Mouse (Mus musculus): Measurements from ENCODE around the gene Otof.
A peak's percentile ranks its signal among the peaks of the same experiment; 100 is the strongest.

Gene Otof

DNA sequence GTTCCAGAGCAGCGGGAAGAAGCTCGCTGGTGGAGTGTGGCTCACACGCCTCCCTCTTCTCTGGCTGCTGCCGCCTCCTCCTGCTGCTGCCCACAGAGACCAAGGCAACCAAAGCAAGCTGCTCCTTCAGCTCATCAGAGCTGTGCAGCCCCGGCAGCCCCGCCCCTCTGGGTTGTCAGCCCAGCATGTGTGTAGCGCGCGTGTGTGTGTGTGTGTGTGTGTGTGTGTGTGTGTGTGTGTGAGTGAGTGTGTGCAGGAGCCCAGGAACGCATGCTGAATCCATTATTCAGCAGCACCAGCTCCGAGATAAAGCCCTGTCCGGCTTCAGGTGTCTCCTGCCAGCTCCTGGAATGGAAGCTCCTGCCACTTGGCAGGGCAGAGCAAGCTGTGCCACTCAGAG, at the start of gene Otof:
Otof (minus strand) TSS at position 112 of the 400 bp plus-strand sequence.
- peak; percentile 49 for DNase-seq

DNA sequence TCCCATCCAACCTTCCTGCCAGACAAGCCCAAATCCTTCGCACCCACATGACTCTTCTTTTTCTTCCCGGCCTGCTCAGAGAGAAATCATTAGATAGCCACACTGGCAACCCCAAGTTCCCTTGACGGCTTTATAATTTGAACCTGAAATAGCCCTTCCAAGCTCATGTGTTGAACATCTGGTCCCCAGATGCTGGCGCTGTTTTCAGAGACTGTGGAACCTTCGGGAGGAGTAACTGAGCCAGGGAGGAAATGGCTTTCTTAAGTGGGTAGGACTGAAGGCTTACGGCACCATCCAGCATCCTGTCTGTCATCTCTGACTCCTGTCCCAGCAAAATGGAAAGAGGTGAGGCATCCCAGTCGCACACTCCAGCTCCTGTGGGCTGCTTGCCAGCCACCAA, 35.6 kb upstream of the Otof start:
- no peak for DNase-seq

DNA sequence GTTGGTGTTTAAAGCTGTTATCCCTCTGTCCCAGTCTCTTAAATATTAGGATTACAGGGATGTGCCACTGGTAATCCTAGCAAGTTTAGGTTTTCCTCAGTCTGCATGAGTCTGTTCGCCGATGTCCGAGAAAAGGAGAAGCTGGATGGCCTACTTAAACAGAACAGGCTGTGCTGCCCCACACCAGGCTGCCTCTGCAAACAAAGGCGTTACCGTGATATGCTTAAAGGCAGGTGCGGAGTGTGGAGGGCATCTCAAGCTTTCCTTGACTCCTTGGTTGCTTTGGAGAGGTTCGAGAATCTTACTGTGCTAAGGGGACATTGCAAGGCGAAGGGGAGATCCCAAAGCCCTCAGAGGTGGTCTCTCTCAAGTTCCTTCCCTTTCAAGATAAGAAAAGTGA, 35.1 kb upstream of the Otof start:
- DNase-seq = no peak

DNA sequence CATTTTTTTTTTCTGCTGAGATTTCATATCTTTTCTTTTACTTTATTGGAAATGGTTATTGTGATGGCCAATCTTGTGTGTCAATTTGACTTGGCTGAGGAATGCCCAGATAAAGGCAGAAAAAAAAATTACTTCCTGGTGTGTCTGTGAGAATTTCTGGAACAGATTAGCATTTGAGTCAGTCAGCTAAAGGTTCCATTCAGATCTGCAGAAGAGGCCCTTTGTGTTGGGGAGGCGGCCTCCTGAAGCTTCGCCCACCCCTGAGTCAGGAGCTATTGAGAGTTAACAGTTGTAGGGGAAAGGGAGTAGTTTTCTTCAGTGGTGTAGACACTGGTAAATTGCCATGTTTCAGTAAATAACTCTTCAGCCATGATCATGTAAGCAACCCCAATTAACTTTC, 33.6 kb upstream of the Otof start:
- no peak for DNase-seq

DNA sequence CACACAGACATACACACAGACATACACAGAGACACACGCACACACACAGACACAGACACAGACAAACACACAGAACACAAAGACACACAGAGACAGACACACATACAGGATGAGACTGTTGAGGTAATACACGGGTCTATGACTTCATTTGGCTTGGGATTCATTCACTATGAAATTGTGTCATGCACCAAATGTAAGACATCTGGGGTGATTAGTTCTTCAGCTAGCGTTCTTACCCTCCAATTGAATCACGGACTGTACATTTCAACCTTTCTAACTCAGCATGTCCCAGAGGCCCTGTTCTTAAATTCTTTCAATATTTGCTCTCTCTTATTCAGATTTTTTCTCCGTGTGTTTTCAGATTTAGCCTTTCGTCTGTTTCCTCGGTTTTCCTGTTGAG, 32.9 kb upstream of the Otof start:
- no peak for DNase-seq

DNA sequence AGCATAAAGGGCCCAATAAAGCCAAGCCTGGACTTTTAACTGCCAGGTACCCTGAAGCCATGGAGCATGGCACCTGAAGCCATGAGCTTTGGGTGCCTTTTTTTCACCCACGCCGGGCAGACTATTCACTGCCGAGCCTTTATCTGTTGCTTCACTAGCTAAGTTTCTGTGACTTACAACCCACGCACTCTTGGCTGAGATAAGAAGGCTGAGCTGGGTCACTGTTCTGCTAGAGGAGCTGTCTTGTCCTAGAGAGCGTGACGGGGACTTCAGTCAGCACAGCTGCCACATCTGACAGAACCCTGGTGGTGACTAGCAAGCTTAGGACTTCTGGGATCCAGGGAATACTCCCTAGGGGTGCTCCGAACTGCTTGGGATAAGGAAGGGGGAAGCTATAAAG, 32.0 kb upstream of the Otof start:
- DNase-seq = no peak

DNA sequence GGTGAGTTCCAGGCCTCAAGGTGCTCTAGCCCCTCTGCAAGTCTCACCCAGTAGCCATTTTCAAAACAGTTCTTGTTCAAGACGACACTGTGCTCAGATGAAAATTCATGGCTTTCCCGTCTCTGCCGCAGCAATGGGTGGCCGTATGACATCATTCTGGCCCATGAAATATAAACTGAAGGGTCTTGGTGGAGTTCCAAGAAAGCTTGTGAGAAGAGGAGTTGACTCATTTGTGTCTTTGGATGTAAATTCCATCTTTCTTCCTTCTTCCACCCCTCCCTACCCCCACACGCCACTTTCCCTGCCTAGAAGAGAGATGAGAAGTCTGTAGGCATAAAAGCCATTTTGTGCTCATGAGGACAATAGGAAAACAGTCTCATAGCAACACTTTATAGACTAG, 29.1 kb upstream of the Otof start:
- DNase-seq = no peak

DNA sequence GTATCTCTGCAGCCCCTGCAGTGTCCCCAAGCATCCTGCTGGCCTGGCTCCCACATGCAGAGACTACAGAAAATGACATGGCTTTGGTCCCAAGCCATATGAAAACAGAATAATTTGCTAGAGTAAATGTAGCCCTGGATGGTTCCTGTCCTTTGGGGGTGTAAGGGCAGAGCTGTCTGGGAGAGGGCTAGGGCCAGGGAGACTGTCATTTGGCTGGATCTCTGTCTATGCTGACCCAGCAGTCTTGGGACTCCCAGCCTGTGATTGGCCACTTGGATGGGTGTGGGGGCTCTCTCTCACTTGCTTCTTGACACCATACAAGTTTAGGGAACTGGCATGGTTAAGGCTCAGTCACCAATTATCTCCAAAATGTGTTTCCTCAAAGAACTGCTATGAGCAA, 28.5 kb upstream of the Otof start:
- DNase-seq = no peak

DNA sequence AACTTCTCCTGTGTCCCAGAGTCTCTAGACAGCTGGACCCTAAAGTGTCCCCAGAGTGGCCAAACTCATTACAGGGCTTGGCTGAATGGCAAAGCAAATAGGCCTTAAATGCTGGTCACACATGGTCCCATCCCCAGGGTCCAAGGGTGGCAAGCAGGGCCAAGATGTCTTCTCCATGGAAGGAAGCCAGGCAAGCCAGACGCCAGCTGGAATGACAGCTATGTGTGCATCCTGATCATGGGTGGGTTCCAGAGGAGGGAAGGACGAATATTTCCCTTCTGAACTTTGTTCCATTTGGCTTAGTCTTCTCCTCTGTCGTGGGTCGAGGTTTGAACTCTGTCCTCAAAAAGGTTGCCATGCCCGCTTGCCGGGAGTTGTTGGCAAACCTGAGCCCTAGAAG, 23.4 kb upstream of the Otof start:
- no peak for DNase-seq

DNA sequence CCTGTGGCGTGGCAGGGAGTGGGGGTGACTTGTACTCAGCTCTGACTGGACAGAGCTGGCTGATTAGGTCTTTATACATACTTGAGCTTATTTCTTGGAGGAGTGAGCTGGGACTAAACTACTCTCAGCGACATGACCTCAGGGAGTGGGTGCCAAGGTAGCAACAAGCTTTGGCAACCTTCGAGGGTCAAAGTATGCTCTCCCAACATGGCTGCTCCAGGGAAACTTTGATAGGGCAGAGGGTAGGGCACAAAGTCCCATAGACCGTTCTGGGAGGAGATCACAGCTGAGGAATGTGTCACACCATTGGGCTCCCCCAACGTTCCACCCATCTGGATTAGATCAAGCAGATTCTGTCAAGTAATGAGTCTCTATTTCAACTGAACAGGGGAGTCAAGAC, 22.9 kb upstream of the Otof start:
- DNase-seq = no peak

DNA sequence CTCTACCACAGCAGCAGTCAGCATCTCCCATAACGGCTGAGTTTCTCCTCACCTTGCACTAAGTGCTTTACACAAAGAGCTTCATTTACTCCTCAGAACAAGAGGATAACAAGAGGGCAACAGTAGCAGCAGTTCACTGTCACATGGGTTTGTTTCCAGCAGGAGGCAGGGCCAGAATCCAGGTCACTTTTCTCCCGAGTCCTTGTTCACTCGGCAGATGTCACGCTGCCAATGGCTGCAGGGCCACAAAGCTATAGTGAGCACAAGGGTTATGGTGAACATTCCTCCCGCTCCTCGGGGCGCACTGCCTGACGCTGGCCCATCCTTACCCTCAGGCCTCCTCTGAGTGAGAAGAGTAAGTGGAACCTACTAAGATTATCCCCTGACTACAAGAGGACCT, 21.8 kb upstream of the Otof start:
- no peak for DNase-seq

DNA sequence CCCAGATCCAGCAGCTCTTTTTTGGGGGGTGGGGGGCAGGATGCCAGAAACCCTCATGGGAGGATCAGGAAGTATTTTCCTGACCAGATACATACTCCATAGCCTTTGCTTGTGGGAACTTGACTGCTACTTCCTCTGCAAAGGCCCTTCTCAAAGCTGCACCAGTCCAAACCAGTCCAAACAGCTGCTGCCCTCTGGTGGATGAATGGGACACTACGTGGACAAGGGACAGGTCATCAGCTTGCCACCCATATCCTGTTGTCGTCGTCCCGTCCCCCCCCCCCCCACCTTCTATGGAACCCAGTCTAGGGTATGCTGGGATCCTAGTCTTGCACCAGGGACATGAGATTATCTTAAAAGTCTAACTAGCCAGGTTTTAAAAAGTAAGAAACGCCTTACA, 20.6 kb upstream of the Otof start:
- peak; percentile 60 for DNase-seq

DNA sequence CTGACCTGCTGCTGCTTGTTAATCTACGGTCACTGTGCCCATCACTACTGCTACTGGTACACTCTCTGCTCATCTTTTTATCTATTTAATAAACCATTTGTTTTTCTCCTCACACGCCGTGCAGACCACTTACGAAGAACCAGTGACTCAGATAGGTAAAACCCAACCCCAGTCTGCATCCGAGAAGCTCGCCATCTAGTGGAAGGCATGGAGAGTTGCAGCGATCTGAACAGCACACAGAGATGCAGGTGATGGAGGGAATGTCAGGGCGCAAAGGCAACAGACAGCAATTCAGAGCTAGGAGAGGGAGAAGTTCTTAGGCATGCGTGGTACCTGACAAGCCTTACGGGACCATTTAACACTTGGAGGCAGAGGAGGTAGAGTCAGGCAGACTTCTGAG, 14.8 kb upstream of the Otof start:
- DNase-seq = peak; percentile 30

DNA sequence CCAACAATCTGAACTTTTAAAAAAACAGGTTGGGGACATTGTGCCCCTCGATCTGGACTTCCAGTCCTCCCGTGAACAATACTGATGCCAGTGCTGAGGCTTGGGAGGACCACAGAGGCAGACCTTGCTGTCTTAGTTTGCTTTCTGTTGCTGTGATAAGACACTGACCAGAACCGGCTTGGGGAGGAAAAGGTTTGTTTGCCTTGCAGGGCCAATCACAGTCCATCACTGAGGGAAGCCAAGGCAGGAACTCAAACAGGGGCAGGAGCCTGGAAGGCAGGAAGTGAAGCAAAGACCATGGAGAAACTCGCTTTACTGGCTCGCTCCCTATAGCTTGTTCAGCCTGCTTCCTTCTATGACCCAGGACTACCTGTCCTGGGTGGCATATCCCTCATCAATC, 10.4 kb upstream of the Otof start:
- DNase-seq = no peak

DNA sequence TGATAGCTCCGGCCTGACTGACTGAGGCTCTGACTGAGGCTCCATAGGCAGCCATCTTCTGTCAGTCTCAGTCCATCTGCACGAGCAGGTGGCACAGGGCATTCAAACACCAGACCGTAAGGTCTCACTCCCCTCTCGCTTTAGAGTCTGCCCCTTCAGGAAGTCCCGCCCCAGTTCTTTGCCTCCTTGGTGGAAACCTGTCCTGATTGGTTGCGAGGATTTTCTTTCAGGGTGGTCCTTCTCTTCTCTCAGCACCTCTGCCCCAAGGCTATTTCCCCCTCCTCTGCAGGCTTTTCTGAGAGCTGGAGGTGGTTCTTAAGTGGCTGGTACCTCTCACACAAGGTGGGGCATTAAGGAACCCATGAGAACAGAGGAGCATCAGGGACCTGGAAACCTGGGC, 8.7 kb upstream of the Otof start:
- DNase-seq = no peak

DNA sequence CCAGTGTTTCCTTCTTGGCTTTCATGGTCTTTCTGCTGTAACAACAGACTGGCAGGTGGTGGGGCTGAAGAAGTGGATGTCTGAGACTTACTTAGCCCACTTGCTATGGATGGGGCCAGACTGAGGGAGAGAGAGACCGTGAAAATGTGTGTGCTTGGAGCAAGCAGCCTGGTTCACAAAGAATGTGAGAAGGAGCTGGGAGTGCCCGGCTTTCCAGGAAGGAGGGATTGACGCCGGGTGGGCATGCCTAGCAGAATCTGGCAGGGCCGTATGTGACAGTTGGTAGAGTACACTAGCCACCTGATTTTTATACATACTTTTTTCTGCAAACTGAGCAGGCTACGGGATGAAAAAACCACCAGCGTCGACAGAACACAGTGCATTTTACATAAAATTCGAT, 4.6 kb upstream of the Otof start:
- DNase-seq = no peak

DNA sequence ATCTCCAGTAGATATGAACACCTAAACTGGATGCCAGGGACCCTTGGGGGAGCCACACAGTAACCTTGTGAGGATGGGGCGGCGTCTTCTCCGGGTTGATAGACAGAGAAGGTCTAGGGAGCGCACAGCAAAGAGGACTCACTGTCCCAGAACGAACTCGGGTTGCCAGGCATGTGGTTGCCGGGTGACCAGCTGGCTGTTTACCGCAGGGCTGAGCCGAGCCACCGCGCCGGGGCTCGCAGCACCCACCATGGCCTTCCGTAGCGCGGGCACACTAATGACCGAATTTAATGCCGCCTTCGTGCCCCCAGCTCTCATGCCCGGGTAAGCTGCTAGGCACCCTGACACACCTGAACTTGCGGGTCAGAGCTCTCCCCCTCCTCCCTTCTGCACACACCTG, 4.1 kb upstream of the Otof start, which contains the start of gene 1700001C02Rik:
1700001C02Rik (plus strand) TSS at position 187 of the 400 bp plus-strand sequence.
- no peak for DNase-seq

DNA sequence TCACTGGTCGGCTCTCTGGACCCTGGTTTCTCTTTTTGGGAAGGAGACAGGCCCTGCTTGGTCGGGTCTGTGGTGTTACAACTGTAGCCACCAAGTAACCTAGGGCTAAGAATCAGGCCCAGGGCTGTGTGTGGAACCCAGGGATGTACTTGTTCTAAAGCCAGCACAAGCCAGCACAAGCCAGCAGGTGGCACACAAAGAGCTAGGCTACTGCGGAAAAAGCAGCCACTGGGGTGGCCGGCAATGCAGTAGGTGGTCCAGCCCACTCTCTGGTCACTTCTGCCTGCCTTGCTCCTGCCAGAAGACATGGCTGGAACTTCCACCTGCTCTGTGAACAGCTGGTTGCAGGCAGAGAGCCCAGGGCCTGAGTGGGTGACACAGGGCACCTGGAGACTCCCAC, 1.6 kb downstream of the Otof start:
- DNase-seq = no peak

DNA sequence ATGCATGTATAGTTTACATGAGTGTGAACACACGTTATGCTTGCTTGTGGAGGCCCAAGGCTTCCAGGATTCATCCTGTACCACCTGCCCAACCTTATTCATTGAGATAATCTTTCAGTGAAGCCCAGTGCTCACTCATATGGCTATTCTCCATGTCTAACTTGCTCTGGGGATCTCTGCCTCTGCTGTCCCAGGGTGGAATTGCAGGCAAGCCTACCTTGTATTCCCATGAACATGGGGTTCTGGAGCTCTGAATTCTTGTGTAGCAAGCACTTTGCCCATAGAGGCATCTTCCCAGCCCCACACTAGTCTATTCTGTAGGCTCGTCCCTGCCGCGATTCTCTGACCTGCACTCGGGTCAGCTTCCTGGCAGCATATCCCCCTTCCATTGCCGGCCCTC, 5.7 kb downstream of the Otof start:
- DNase-seq = no peak

DNA sequence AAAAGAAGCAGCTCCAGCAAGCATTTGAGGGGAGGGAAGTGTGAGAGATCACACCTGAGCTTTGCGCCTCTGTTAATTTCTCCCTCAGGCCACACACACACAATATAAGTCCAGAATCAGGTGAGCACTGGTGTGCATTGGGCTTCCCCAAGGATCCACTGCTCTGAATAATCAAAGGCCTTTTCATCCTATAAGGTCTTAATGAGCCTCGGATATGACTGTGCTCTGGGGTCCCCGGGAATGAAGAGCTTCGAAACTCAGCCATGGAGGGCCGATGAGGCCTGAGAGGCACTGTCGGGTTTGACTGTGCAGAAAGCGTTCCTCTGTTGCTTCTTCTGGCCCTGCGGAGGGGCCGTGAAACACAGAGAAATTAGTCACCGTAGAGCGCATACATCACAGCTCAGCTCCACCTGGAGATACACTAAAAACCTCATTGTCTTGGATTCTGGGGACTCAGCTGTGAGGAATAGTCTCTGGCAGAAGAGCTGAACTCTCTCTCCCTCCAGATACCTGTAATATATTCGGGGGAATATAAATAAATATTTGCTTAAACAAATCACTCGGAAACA, 17.3 kb downstream of the Otof start:
- DNase-seq = no peak

DNA sequence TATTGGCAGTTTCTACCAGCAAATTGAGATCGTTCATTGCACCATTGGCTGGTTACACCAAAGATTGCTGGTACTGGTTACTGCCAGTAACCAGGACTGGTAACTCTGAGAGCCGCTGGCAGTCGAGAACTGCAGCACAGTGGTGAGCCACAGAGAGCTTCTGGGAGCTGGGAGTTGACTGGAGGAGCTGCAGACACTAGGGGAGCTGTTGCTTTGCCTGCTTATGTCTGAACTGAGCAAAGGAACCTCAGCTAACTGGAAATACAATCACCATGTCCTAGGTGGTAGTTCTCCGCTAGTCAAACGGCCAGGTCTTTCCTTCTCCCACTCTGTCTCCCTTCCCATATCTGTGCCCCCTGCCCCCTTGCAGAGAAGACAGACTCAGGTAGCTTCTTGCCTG, 19.5 kb downstream of the Otof start:
- no peak for DNase-seq

DNA sequence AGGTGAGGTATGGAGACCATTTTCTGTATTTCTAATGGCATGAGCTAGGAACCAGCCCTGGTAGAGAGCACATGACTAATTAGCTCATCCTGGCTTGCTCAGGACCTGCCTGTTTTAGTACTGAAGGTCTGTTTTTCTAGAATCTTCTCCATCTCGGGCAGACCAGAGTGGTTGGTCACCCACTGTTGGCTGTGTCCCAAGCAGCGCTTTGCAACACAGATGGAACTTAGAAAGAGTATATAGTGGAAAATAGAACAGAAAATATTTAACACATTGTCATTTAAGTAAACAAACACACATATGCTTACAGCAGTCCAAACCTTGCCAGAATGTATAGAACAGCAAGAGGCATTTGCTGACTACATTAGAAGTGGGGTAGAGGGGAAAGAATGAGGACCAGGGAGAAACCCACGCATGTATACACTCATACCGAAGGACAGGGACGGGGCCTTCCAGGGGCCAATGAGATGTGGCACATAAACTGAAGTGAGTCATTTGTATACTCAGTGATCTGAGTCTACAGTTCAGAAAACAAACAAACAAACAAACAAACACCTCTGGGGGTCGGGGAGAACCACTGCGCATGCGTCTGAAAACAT, 21.3 kb downstream of the Otof start:
- no peak for DNase-seq

DNA sequence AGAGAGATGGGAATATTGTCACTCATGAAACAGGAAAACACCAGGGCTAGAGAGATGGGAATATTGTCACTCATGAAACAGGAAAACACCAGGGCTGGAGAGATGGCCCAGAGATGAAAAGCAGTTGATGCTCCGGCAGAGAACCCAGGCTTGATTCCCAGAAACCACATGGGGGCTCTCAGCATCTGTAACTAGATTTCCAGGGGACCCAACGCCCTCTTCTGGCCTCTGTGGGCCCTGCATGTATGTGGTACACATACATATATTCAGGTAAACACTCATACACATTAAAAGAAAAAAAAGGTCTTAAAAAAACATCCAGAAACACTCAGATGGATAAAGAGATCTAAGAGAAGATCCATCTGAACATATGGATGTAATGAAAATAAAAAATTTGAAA, 22.8 kb downstream of the Otof start:
- no peak for DNase-seq

DNA sequence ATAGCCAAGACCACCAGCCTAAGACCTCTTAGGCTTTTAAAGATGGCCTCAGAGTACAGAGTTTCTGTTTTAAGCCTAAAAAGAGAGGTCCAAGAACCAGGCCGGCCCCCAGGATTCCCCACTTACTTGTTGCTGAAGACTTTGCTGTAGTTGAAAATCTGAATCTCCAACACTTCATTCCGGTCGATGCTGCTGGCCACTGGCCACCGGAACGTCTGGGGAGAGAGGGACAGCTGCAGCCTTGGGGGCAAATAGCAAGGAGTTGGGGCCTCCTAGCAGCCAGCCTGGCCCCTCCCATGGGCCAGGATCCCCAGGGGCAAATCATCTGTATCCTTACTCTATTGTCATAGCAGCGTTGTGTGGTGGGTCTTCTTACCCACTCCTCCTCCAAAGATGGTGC, 34.3 kb downstream of the Otof start:
- DNase-seq = no peak

DNA sequence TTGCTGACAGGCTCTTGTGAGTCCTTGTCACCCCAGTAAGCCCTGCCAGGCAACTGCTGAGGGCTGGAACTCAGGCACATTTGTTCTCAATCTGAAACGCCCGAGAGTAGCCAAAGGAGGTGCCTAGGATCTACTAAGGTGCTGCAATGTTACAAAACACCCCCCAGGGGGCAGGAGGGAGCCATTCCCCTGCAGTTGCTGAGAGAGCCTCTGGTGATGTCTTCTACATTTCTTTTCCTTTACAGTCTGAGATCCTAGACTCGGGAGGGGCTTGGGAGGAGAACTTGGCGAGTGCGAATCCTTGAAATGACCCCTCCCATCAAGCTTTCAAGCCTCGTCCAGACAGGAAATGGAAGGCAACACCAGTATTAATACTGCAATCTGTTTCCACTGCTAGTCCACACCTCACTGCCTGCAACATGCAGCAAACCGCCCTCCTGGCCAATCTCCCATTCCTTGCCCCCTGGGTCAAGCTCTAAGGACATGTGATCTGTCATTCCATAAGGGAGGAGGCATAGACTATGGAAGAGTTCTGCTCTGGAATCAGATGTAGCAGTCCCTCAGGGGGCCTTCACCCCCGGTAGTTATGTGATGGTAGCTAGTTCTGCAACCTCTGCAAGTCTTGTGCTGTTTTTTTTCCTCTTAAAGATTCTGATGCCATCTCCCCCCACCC, 38.0 kb downstream of the Otof start:
- DNase-seq = peak; percentile 43
